Mouse (Mus musculus): ENCODE measurements around the gene Taf1d. TPM values are rescaled to one million over a fixed set of nuclear protein-coding genes. Genes with fewer than 3 reads are reported as not detected.

Taf1d gene
- polyA plus RNA-seq, 2 experiments: 29.6 to 57.4 TPM

GRCm38 (mm10) chr9:15285443-15285842 is 20.6 kb upstream of the Taf1d start:
- Histone ChIP-seq H3K27me3 (ENCODE audit: control insufficient read depth, insufficient read depth, low read length) (no peaks in the 10 kb centered on the region), H3K9me3 (ENCODE audit: control insufficient read depth, low read length) (no peaks in the 10 kb centered on the region), H3K4me3 (ENCODE audit: insufficient read depth in 1 of 2, low read depth in 2 of 2, low read length in 2 of 2) (no peak overlapping the region), H3K27ac (no peak overlapping the region), H3K36me3 (replicated peaks; ENCODE audit: control insufficient read depth, insufficient read depth, low read depth) (no peaks in the 10 kb centered on the region), H3K4me2 (ENCODE audit: low read depth) (no peak overlapping the region), H3K9ac (replicated peaks) (no peak overlapping the region), H3K4me1 (replicated peaks; ENCODE audit: control insufficient read depth in 2 of 2, insufficient read depth in 2 of 2, low read length in 1 of 2) (peaks cover 20 to 26% of the 10 kb centered on the region in 2 experiments)
- 56% methylated on average over 3 of the region's 3 CpGs for WGBS (ENCODE audit: insufficient replicate concordance)
- no peak for ATAC-seq (ENCODE audit: insufficient read depth)
- no peak for DNase-seq (ENCODE audit: low read depth in 3 of 3, low spot score in 3 of 3)
- peak; percentile 71 for TF ChIP-seq CTCF (IDR thresholded peaks at IDR 0.05; ENCODE audit: low read depth)
- TF ChIP-seq EP300 (IDR thresholded peaks at IDR 0.05; ENCODE audit: low read depth): no peak

- Histone ChIP-seq H3K9ac (replicated peaks) (no peak overlapping the region), H3K27ac (no peak overlapping the region), H3K9me3 (ENCODE audit: control insufficient read depth, low read length) (no peaks in the 10 kb centered on the region), H3K36me3 (replicated peaks; ENCODE audit: control insufficient read depth, insufficient read depth, low read depth) (no peaks in the 10 kb centered on the region), H3K27me3 (ENCODE audit: control insufficient read depth, insufficient read depth, low read length) (no peaks in the 10 kb centered on the region), H3K4me1 (replicated peaks; ENCODE audit: control insufficient read depth in 2 of 2, insufficient read depth in 2 of 2, low read length in 1 of 2) (peaks cover 17 to 22% of the 10 kb centered on the region in 2 experiments), H3K4me3 (ENCODE audit: insufficient read depth in 1 of 2, low read depth in 2 of 2, low read length in 2 of 2) (no peak overlapping the region), H3K4me2 (ENCODE audit: low read depth) (no peak overlapping the region)
- WGBS (ENCODE audit: insufficient replicate concordance): 30% methylated on average over 6 of the region's 6 CpGs
- DNase-seq (ENCODE audit: low read depth in 3 of 3, low spot score in 3 of 3): no peak
- no peak for ATAC-seq (ENCODE audit: insufficient read depth)
- TF ChIP-seq EP300 (IDR thresholded peaks at IDR 0.05; ENCODE audit: low read depth): no peak
- TF ChIP-seq CTCF (IDR thresholded peaks at IDR 0.05; ENCODE audit: low read depth): peak; percentile 47
These were observed 18.2 kb upstream of the Taf1d start for GRCm38 (mm10) chr9:15287846-15288245.

GRCm38 (mm10) chr9:15288402-15288801 is 17.6 kb upstream of the Taf1d start:
- H3K27me3 ChIP-seq (ENCODE audit: control insufficient read depth, insufficient read depth, low read length): no peaks in the 10 kb centered on the region
- peaks cover 17 to 22% of the 10 kb centered on the region in 2 experiments for H3K4me1 ChIP-seq (replicated peaks; ENCODE audit: control insufficient read depth in 2 of 2, insufficient read depth in 2 of 2, low read length in 1 of 2)
- no peak overlapping the region for H3K4me3 ChIP-seq (ENCODE audit: insufficient read depth in 1 of 2, low read depth in 2 of 2, low read length in 2 of 2)
- WGBS (ENCODE audit: insufficient replicate concordance): 29% methylated on average over 3 of the region's 3 CpGs
- H3K27ac ChIP-seq: no peak overlapping the region
- ATAC-seq (ENCODE audit: insufficient read depth): no peak
- no peak overlapping the region for H3K4me2 ChIP-seq (ENCODE audit: low read depth)
- no peaks in the 10 kb centered on the region for H3K36me3 ChIP-seq (replicated peaks; ENCODE audit: control insufficient read depth, insufficient read depth, low read depth)
- DNase-seq (ENCODE audit: low read depth in 3 of 3, low spot score in 3 of 3): no peak
- no peak for TF ChIP-seq EP300 (IDR thresholded peaks at IDR 0.05; ENCODE audit: low read depth)
- TF ChIP-seq CTCF (IDR thresholded peaks at IDR 0.05; ENCODE audit: low read depth): no peak
- no peak overlapping the region for H3K9ac ChIP-seq (replicated peaks)
- H3K9me3 ChIP-seq (ENCODE audit: control insufficient read depth, low read length): no peaks in the 10 kb centered on the region

- H3K27ac ChIP-seq: no peak overlapping the region
- no peaks in the 10 kb centered on the region for H3K36me3 ChIP-seq (replicated peaks; ENCODE audit: control insufficient read depth, insufficient read depth, low read depth)
- H3K4me1 ChIP-seq (replicated peaks; ENCODE audit: control insufficient read depth in 2 of 2, insufficient read depth in 2 of 2, low read length in 1 of 2): peaks cover 17 to 22% of the 10 kb centered on the region in 2 experiments
- DNase-seq (ENCODE audit: low read depth in 3 of 3, low spot score in 3 of 3): peak; percentile 54 to 61 (median 59)
- H3K27me3 ChIP-seq (ENCODE audit: control insufficient read depth, insufficient read depth, low read length): no peaks in the 10 kb centered on the region
- peak; percentile 82 for ATAC-seq (ENCODE audit: insufficient read depth)
- no peak overlapping the region for H3K4me2 ChIP-seq (ENCODE audit: low read depth)
- H3K4me3 ChIP-seq (ENCODE audit: insufficient read depth in 1 of 2, low read depth in 2 of 2, low read length in 2 of 2): no peak overlapping the region
- 6% methylated on average over 6 of the region's 6 CpGs for WGBS (ENCODE audit: insufficient replicate concordance)
- TF ChIP-seq EP300 (IDR thresholded peaks at IDR 0.05; ENCODE audit: low read depth): peak; percentile 88
- TF ChIP-seq CTCF (IDR thresholded peaks at IDR 0.05; ENCODE audit: low read depth): no peak
- H3K9ac ChIP-seq (replicated peaks): no peak overlapping the region
- no peaks in the 10 kb centered on the region for H3K9me3 ChIP-seq (ENCODE audit: control insufficient read depth, low read length)
These were observed 16.8 kb upstream of the Taf1d start for GRCm38 (mm10) chr9:15289251-15289650.

GRCm38 (mm10) chr9:15297112-15297511 is 8.9 kb upstream of the Taf1d start:
- H3K27ac ChIP-seq: no peak overlapping the region
- no peak overlapping the region for H3K4me2 ChIP-seq (ENCODE audit: low read depth)
- ATAC-seq (ENCODE audit: insufficient read depth): no peak
- 0 out of 4 replicates have a peak, but pooled peaks cover 0 to 5% of the 10 kb centered on the region in 2 experiments for H3K4me1 ChIP-seq (replicated peaks; ENCODE audit: control insufficient read depth in 2 of 2, insufficient read depth in 2 of 2, low read length in 1 of 2)
- no peak overlapping the region for H3K4me3 ChIP-seq (ENCODE audit: insufficient read depth in 1 of 2, low read depth in 2 of 2, low read length in 2 of 2)
- no peaks in the 10 kb centered on the region for H3K9me3 ChIP-seq (ENCODE audit: control insufficient read depth, low read length)
- H3K9ac ChIP-seq (replicated peaks): no peak overlapping the region
- 70% methylated on average over 7 of the region's 7 CpGs for WGBS (ENCODE audit: insufficient replicate concordance)
- no peaks in the 10 kb centered on the region for H3K36me3 ChIP-seq (replicated peaks; ENCODE audit: control insufficient read depth, insufficient read depth, low read depth)
- no peak for DNase-seq (ENCODE audit: low read depth in 3 of 3, low spot score in 3 of 3)
- no peak for TF ChIP-seq EP300 (IDR thresholded peaks at IDR 0.05; ENCODE audit: low read depth)
- no peaks in the 10 kb centered on the region for H3K27me3 ChIP-seq (ENCODE audit: control insufficient read depth, insufficient read depth, low read length)

Data from liver, embryonic 14.5 days (tissue).